Mouse (Mus musculus) embryonic fibroblast, embryonic 13.5 days (primary cell): Measurements from ENCODE around the gene Olfr64.

Experiments used
- CTCF ChIP-seq: IDR thresholded peaks from 2 replicates; pipeline ENCODE4 v1.5.1; 2011; ENCODE audit warnings: mild to moderate bottlenecking, control low read depth, low read length, moderate library complexity, borderline replicate concordance; ENCODE audit not compliant: insufficient read depth
- POLR2A ChIP-seq: IDR thresholded peaks from 2 replicates; pipeline ENCODE4 v1.6.1; 2011; ENCODE audit warnings: low read depth, mild to moderate bottlenecking, control low read depth, low read length, moderate library complexity

DNA sequence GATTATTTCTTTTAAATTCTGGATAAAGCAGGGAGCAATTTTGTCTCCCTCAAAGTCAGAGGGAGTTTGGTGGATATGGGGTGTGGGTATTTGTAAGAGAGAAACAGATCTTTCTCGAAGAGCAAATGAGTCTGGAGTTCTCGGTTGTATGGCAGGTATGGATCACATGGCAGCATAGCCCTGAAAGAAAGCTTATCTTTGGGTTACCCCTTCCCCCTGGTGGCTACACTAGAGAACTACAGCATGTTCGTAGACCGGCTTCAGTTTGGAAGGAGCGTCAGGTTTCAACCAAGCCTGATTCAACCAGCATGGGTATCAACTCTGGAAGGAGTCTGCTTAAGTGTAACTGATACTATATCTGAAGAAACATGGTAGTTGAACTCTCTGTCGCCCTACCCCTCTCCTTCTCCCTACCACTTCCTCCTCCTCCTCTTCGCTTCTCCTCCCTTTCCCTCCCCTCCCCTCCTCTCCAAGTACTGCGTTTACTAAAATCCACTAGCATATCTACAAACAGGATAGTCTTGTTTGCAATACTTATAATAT is 18.8 kb upstream of the Olfr64 start:
- TF ChIP-seq POLR2A (no peak), CTCF (no peak)
